Mouse (Mus musculus) ES-CJ7 (cell line): ENCODE measurements around the gene Aspn.

Experiments used
- DNase-seq: peaks from one replicate; pipeline ENCODE4 v3.0.0; 2011; ENCODE audit warnings: low read depth, low spot score

The Aspn gene

GRCm38 (mm10) chr13:49544279-49544678 lies at the start of gene Aspn:
Aspn (plus strand) TSS chr13:49544443.
- DNase-seq, result no peak

GRCm38 (mm10) chr13:49504510-49504909 lies 39.7 kb upstream of the Aspn start, which contains the start of gene Ecm2:
Ecm2 (plus strand) TSS chr13:49504810.
- DNase-seq, result no peak

GRCm38 (mm10) chr13:49505776-49506175 lies 38.5 kb upstream of the Aspn start:
- no peak for DNase-seq

GRCm38 (mm10) chr13:49507176-49507575 lies 37.1 kb upstream of the Aspn start:
- DNase-seq, result no peak

- no peak for DNase-seq
Measured at GRCm38 (mm10) chr13:49518761-49519160, 25.5 kb upstream of the Aspn start.

GRCm38 (mm10) chr13:49526235-49526634 lies 18.0 kb upstream of the Aspn start:
- DNase-seq, result no peak

GRCm38 (mm10) chr13:49530636-49531035 lies 13.6 kb upstream of the Aspn start:
- no peak for DNase-seq

- DNase-seq, result no peak
Measured at GRCm38 (mm10) chr13:49536946-49537345, 7.3 kb upstream of the Aspn start.

- DNase-seq, result no peak
Measured at GRCm38 (mm10) chr13:49538693-49539092, 5.5 kb upstream of the Aspn start.

GRCm38 (mm10) chr13:49545646-49546045 lies 1.4 kb downstream of the Aspn start:
- no peak for DNase-seq

GRCm38 (mm10) chr13:49546517-49546916 lies 2.3 kb downstream of the Aspn start:
- no peak for DNase-seq

- DNase-seq, result no peak
Measured at GRCm38 (mm10) chr13:49547563-49548150, 3.4 kb downstream of the Aspn start.

- DNase-seq, result no peak
Measured at GRCm38 (mm10) chr13:49549616-49550015, 5.4 kb downstream of the Aspn start.

GRCm38 (mm10) chr13:49554519-49554918 lies 10.3 kb downstream of the Aspn start:
- DNase-seq, result no peak

- no peak for DNase-seq
Measured at GRCm38 (mm10) chr13:49556203-49556602, 12.0 kb downstream of the Aspn start.

GRCm38 (mm10) chr13:49556924-49557323 lies 12.7 kb downstream of the Aspn start:
- no peak for DNase-seq

GRCm38 (mm10) chr13:49559185-49559584 lies 14.9 kb downstream of the Aspn start:
- DNase-seq, result peak; percentile 13

- no peak for DNase-seq
Measured at GRCm38 (mm10) chr13:49560886-49561285, 16.6 kb downstream of the Aspn start.

- DNase-seq, result no peak
Measured at GRCm38 (mm10) chr13:49564347-49564746, 20.1 kb downstream of the Aspn start.

- DNase-seq, result peak; percentile 14
Measured at GRCm38 (mm10) chr13:49570371-49570770, 26.1 kb downstream of the Aspn start.

- no peak for DNase-seq
Measured at GRCm38 (mm10) chr13:49571418-49571817, 27.2 kb downstream of the Aspn start.

GRCm38 (mm10) chr13:49581541-49582530 lies 37.6 kb downstream of the Aspn start, which contains the start of gene Omd:
Omd (plus strand) TSS chr13:49582462.
- no peak for DNase-seq

- no peak for DNase-seq
Measured at GRCm38 (mm10) chr13:49583859-49584258, 39.6 kb downstream of the Aspn start.
